ENCODE assay signal across 10 mouse cellular contexts in genomic region chr17:73258620-73259019, GRCm38 (mm10).
DNase-seq lines count a peak whose midpoint lies in the region; ATAC-seq lines count a peak whose summit lies in the region.
"Had no signal": no experiment of that assay in that cellular context is flagged by ENCODE, and none has a peak within 500 bp of the region (broad histone marks: within the 10 kb centered on the region; RNA-seq: fewer than 3 reads in every experiment).

No protein-coding gene starts in this region.

- no peaks in the 10 kb centered on the region for H3K27me3 ChIP-seq in heart, embryonic 13.5 days (replicated peaks)
- H3K27me3 ChIP-seq: liver, embryonic 12.5 days had no signal

- no peaks in the 10 kb centered on the region for H3K36me3 ChIP-seq in heart, embryonic 13.5 days
- H3K36me3 ChIP-seq: liver, embryonic 12.5 days had no signal

- WGBS in heart, embryonic 13.5 days, result 55% methylated on average over 12 of the region's 12 CpGs

- ATAC-seq in heart, embryonic 13.5 days (ENCODE audit: extremely low read depth, insufficient number of reproducible peaks, low FRiP score, low TSS enrichment), result no peak
- peak; percentile 35 for ATAC-seq in megakaryocyte progenitor cell, adult 5-6 weeks (replicated peaks; ENCODE audit: poor library complexity)
- ATAC-seq: liver, embryonic 12.5 days had no signal

- peak overlapping the region; percentile 20; the same call in 1 of the 2 replicates for H3K4me2 ChIP-seq in heart, embryonic 13.5 days
- H3K4me2 ChIP-seq: liver, embryonic 12.5 days had no signal

- H3K9me3 ChIP-seq in heart, embryonic 13.5 days, result no peaks in the 10 kb centered on the region
- H3K9me3 ChIP-seq: liver, embryonic 12.5 days had no signal

- H3K4me1 ChIP-seq in heart, embryonic 13.5 days, result peaks cover 20% of the 10 kb centered on the region
- H3K4me1 ChIP-seq: liver, embryonic 12.5 days had no signal

- no peak overlapping the region for H3K27ac ChIP-seq in heart, embryonic 13.5 days (replicated peaks)
- H3K27ac ChIP-seq: liver, embryonic 12.5 days had no signal

- intact Hi-C loops in heart, postnatal 14 days (cut with DNase I), result no loop called here

- DNase-seq in heart, postnatal 14 days, result no peak
- DNase-seq in A20 (ENCODE audit: low read depth, low spot score), result peak; percentile 61
- DNase-seq in forelimb bud, embryonic 11.5 days (ENCODE audit: low read depth, low spot score), result peak; percentile 73
- no peak for DNase-seq in retina, embryonic 14.5 days (ENCODE audit: low spot score)
- no peak for DNase-seq in cerebellum, postnatal 36 days
- DNase-seq in cerebellum, adult 11 months, result no peak
- DNase-seq: right cerebral cortex, postnatal 4 days had no signal

- H3K4me3 ChIP-seq in heart, embryonic 13.5 days, result no peak overlapping the region
- H3K4me3 ChIP-seq: liver, embryonic 12.5 days had no signal

- H3K9ac ChIP-seq in heart, embryonic 13.5 days, result 0 out of 2 replicates have a peak overlapping the region, but pooled peaks have one; percentile 19
- H3K9ac ChIP-seq: liver, embryonic 12.5 days had no signal

Comparison
In these comparisons a context has a peak if more than half of its experiments do, and no peak if none do; other contexts are left out.
1. DNase-seq: peak in A20 (single experiment) and forelimb bud, embryonic 11.5 days (single experiment); none in heart, postnatal 14 days (0 of 2), retina, embryonic 14.5 days (single experiment), cerebellum, postnatal 36 days (0 of 2) and cerebellum, adult 11 months (single experiment).